Mouse (Mus musculus) liver, embryonic 12.5 days (tissue): Measurements from ENCODE around the gene Gli1. TPM values are rescaled to one million over a fixed set of nuclear protein-coding genes. Genes with fewer than 3 reads are reported as not detected.

ENCODE experiments used
- ATAC-seq: fragments of 200-750 bp; cut with Nextera tagmentation; 2 replicates; pipeline ENCODE4 v1.8.0; 2017; ENCODE audit warnings: moderate number of reproducible peaks, mild to moderate bottlenecking, moderate library complexity
- H3K27ac ChIP-seq: fragments of 300-500 bp; sonication (generic); 2 replicates; pipeline ENCODE4 v1.5.1; 2016; ENCODE audit warnings: mild to moderate bottlenecking
- H3K27me3 ChIP-seq: fragments of 300-500 bp; sonication (generic); replicated peaks from 2 replicates; pipeline ENCODE4 v1.6.1; 2016; ENCODE audit warnings: mild to moderate bottlenecking, moderate library complexity
- H3K36me3 ChIP-seq: fragments of 300-500 bp; sonication (generic); 2 replicates; pipeline ENCODE4 v1.6.1; 2016; ENCODE audit warnings: mild to moderate bottlenecking, moderate library complexity
- H3K4me1 ChIP-seq: fragments of 300-500 bp; sonication (generic); 2 replicates; pipeline ENCODE4 v1.6.1; 2016
- H3K4me2 ChIP-seq: fragments of 300-500 bp; sonication (generic); 2 replicates; pipeline ENCODE4 v1.6.1; 2016; ENCODE audit warnings: mild to moderate bottlenecking, moderate library complexity
- H3K4me3 ChIP-seq: fragments of 300-500 bp; sonication (generic); 2 replicates; pipeline ENCODE4 v1.5.1; 2016; ENCODE audit warnings: mild to moderate bottlenecking, moderate library complexity
- H3K9ac ChIP-seq: fragments of 300-500 bp; sonication (generic); 2 replicates; pipeline ENCODE4 v1.6.1; 2016; ENCODE audit warnings: mild to moderate bottlenecking, moderate library complexity
- H3K9me3 ChIP-seq: fragments of 300-500 bp; sonication (generic); replicated peaks from 2 replicates; pipeline ENCODE4 v1.6.1; 2016; ENCODE audit warnings: mild to moderate bottlenecking, moderate library complexity
- WGBS: fragments of 180-500 bp; shearing (Covaris S2); methylation state at CpG from one replicate; pipeline ENCODE4 v1.1.7; 2016; ENCODE audit not compliant: insufficient replicate concordance; 5-methylcytosine and 5-hydroxymethylcytosine counted together
- polyA plus RNA-seq: library from polyadenylated mRNA; unstranded; fragments of >200 nt; fragmentation: Nextera tagmentation; extraction: Ambion mirVana; gene quantifications from 2 replicates; pipeline ENCODE4 v1.2.1, GENCODE M21; 2016

Gene Gli1
- polyA plus RNA-seq, 1 experiment from 2014 or later = 1.1 TPM

- 2% methylated on average over 16 of the region's 28 CpGs for WGBS
- Histone ChIP-seq H3K9ac (peak overlapping the region; percentile 87), H3K9me3 (no peaks in the 10 kb centered on the region), H3K36me3 (peaks cover 57% of the 10 kb centered on the region), H3K4me1 (peaks cover 64% of the 10 kb centered on the region), H3K27me3 (no peaks in the 10 kb centered on the region), H3K4me2 (peak overlapping the region; percentile 95), H3K4me3 (peak overlapping the region; percentile 80), H3K27ac (peak overlapping the region; percentile 98)
- peak; percentile 0; the same call in 1 of the 2 replicates for ATAC-seq
These were observed 53.4 kb downstream of the Gli1 start for GRCm38 (mm10) chr10:127288328-127288799.

- Histone ChIP-seq H3K9ac (peak overlapping the region; percentile 87), H3K9me3 (no peaks in the 10 kb centered on the region), H3K27ac (peak overlapping the region; percentile 98), H3K27me3 (no peaks in the 10 kb centered on the region), H3K4me2 (peak overlapping the region; percentile 95), H3K36me3 (peaks cover 57% of the 10 kb centered on the region), H3K4me1 (peaks cover 59% of the 10 kb centered on the region), H3K4me3 (peak overlapping the region; percentile 80)
- no peak for ATAC-seq
- 5% methylated on average over 3 of the region's 3 CpGs for WGBS
These were observed 53.9 kb downstream of the Gli1 start for GRCm38 (mm10) chr10:127287936-127288293.

- Histone ChIP-seq H3K27me3 (no peaks in the 10 kb centered on the region), H3K4me2 (peak overlapping the region; percentile 95), H3K4me3 (peak overlapping the region; percentile 80), H3K36me3 (peaks cover 57% of the 10 kb centered on the region), H3K27ac (peak overlapping the region; percentile 98), H3K9ac (peak overlapping the region; percentile 87), H3K4me1 (peaks cover 54% of the 10 kb centered on the region), H3K9me3 (no peaks in the 10 kb centered on the region)
- ATAC-seq = no peak
- 72% methylated on average over 15 of the region's 15 CpGs for WGBS
These were observed 54.4 kb downstream of the Gli1 start for GRCm38 (mm10) chr10:127287271-127287935.

- Histone ChIP-seq H3K27me3 (no peaks in the 10 kb centered on the region), H3K4me3 (peak overlapping the region; percentile 80), H3K36me3 (peaks cover 59% of the 10 kb centered on the region), H3K9me3 (no peaks in the 10 kb centered on the region), H3K4me2 (peak overlapping the region; percentile 95), H3K9ac (0 out of 2 replicates have a peak overlapping the region, but pooled peaks have one; percentile 5), H3K27ac (0 out of 2 replicates have a peak overlapping the region, but pooled peaks have one; percentile 36), H3K4me1 (peaks cover 47% of the 10 kb centered on the region)
- WGBS = 61% methylated on average over 7 of the region's 7 CpGs
- ATAC-seq = no peak
These were observed 55.0 kb downstream of the Gli1 start for GRCm38 (mm10) chr10:127286730-127287129.

GRCm38 (mm10) chr10:127286194-127286593, 55.6 kb downstream of the Gli1 start:
- peak overlapping the region; percentile 95 for H3K4me2 ChIP-seq
- no peaks in the 10 kb centered on the region for H3K9me3 ChIP-seq
- ATAC-seq = no peak
- H3K36me3 ChIP-seq = peaks cover 65% of the 10 kb centered on the region
- 0 out of 2 replicates have a peak overlapping the region, but pooled peaks have one; percentile 5 for H3K9ac ChIP-seq
- peaks cover 43% of the 10 kb centered on the region for H3K4me1 ChIP-seq
- 80% methylated on average over 7 of the region's 7 CpGs for WGBS
- H3K27me3 ChIP-seq = no peaks in the 10 kb centered on the region
- no peak overlapping the region for H3K4me3 ChIP-seq
- 0 out of 2 replicates have a peak overlapping the region, but pooled peaks have one; percentile 36 for H3K27ac ChIP-seq

- Histone ChIP-seq H3K4me3 (no peak overlapping the region), H3K4me1 (peaks cover 43% of the 10 kb centered on the region), H3K27ac (no peak overlapping the region), H3K9ac (no peak overlapping the region), H3K27me3 (no peaks in the 10 kb centered on the region), H3K4me2 (no peak overlapping the region), H3K9me3 (no peaks in the 10 kb centered on the region), H3K36me3 (peaks cover 70% of the 10 kb centered on the region)
- WGBS = 85% methylated on average over 13 of the region's 13 CpGs
- no peak for ATAC-seq
These were observed 56.1 kb downstream of the Gli1 start for GRCm38 (mm10) chr10:127285644-127286043.

- WGBS = 80% methylated on average over 11 of the region's 11 CpGs
- 0 out of 2 replicates have a peak overlapping the region, but pooled peaks have one; percentile 9 for H3K9ac ChIP-seq
- H3K4me1 ChIP-seq = peaks cover 42% of the 10 kb centered on the region
- H3K4me2 ChIP-seq = no peak overlapping the region
- H3K9me3 ChIP-seq = no peaks in the 10 kb centered on the region
- no peak overlapping the region for H3K4me3 ChIP-seq
- H3K27ac ChIP-seq = peak overlapping the region; percentile 21; the same call in 1 of the 2 replicates
- peaks cover 77% of the 10 kb centered on the region for H3K36me3 ChIP-seq
- no peaks in the 10 kb centered on the region for H3K27me3 ChIP-seq
- ATAC-seq = no peak
These were observed 56.9 kb downstream of the Gli1 start for GRCm38 (mm10) chr10:127284724-127285500.

- Histone ChIP-seq H3K4me1 (peaks cover 34% of the 10 kb centered on the region), H3K4me3 (no peak overlapping the region), H3K9ac (0 out of 2 replicates have a peak overlapping the region, but pooled peaks have one; percentile 9), H3K27ac (no peak overlapping the region), H3K27me3 (no peaks in the 10 kb centered on the region), H3K36me3 (peaks cover 85% of the 10 kb centered on the region), H3K9me3 (no peaks in the 10 kb centered on the region), H3K4me2 (no peak overlapping the region)
- WGBS = 91% methylated on average over 7 of the region's 7 CpGs
- ATAC-seq = no peak
These were observed 57.6 kb downstream of the Gli1 start for GRCm38 (mm10) chr10:127284105-127284622.

GRCm38 (mm10) chr10:127282620-127283215, 59.1 kb downstream of the Gli1 start:
- Histone ChIP-seq H3K9ac (no peak overlapping the region), H3K4me2 (no peak overlapping the region), H3K27me3 (no peaks in the 10 kb centered on the region), H3K27ac (no peak overlapping the region), H3K4me1 (peaks cover 29% of the 10 kb centered on the region), H3K36me3 (peaks cover 99% of the 10 kb centered on the region), H3K4me3 (no peak overlapping the region), H3K9me3 (no peaks in the 10 kb centered on the region)
- ATAC-seq = no peak
- WGBS = 83% methylated on average over 13 of the region's 13 CpGs

GRCm38 (mm10) chr10:127281316-127281715, 60.5 kb downstream of the Gli1 start:
- H3K9ac ChIP-seq = no peak overlapping the region
- H3K27me3 ChIP-seq = no peaks in the 10 kb centered on the region
- no peaks in the 10 kb centered on the region for H3K9me3 ChIP-seq
- ATAC-seq = no peak
- H3K4me3 ChIP-seq = no peak overlapping the region
- 83% methylated on average over 8 of the region's 8 CpGs for WGBS
- H3K27ac ChIP-seq = no peak overlapping the region
- H3K4me1 ChIP-seq = peaks cover 15% of the 10 kb centered on the region
- no peak overlapping the region for H3K4me2 ChIP-seq
- peaks cover 100% of the 10 kb centered on the region for H3K36me3 ChIP-seq
